Mouse (Mus musculus): ENCODE data around the gene Taf9b.
"Not testable (repeated sequence)": the region's sequence is repeated elsewhere in the genome, so short reads cannot be mapped to it uniquely, and the experiment has no call there.

Gene Taf9b

DNA sequence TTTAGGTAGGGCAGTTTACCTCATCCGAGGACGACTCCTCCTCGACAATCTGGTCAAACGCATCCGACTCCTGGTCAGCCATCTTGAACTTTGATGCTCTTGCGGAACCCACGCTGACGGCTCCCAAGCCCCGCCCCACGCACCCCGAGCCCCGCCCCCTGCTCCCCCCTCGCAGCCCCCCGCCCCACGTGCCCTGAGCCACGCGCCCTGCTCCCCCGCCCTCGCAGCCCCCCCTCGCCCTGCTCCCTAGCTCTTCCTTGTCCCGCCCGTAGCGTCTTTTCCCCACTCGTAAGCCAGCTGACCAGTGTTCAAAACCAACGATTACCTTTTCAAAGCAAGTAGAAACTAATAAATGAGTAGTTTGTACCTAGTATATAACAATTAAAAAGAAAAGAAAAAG lies at the start of gene Taf9b:
TSS of gene Taf9b (minus strand) at position 101 of the 400 bp plus-strand sequence.
- DNase-seq (ENCODE audit: low spot score): no peak

DNA sequence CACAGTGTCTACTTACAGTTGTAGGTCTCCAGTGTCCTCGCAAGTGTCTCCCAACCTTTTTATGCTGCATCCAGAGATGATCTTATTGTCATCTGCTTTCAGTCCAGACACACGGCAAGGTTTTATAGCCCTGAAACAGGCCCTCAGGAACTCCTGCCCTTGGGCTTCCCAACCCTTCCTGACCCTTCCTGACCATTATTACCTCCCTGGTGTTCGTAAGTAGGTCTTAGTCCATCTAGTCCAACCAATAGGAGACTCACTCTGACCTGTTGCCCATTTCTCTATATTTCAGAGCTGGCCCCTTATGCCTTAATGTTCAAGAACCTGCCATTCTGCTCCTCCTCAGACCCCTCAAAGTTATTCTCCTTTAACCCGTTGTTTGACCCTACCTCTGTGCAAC lies 34.3 kb upstream of the Taf9b start, which contains the start of gene Fnd3c2:
TSS of gene Fnd3c2 (minus strand) at position 101 of the 400 bp plus-strand sequence.
- no peak for DNase-seq (ENCODE audit: low spot score)

DNA sequence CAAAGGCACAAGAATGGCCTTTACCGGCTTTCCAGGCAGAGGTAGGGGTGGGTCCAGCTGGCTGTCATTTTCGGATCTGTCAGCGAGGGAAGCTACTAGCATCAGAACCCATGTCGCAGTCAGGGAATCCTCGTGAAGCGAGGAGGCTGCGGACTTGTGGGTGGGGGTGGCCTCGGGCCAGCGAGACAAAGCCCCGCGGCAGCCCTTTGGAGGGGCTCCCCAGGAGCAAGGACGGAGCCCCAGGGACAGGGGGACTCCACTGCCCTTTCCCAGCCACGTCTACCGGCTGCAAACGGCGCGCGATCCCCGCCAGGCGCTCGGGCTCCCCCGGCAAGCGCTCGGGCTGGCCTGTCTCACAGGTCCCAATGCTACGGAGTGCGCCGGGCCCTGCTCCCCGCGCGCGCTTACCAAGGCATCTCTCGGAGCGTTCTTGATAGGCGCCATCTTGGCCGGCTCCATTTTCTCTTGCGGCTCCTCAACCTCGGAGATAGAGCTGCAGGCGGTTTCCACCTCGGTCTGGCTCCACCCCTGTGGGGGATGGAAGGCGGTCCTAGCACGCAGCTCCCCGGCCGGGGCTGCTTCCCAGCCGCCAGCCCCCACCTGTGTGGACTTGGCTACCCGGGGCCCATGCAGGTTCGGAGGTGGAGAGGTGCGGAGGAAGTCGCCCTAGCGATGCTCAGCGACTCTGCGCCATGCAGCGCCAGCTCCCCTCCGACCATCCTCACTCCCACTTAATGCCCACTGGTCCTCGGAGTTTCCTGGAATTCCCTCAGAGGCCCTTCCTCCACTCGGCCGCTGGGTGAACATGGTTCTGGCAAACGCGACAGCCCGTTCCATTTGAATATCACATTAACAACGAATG lies 1.6 kb downstream of the Taf9b start:
- peak; percentile 69 for DNase-seq (ENCODE audit: low spot score)

GRCm38 (mm10) chrX:106209100-106209499 lies 11.9 kb downstream of the Taf9b start:
- no peak for DNase-seq (ENCODE audit: low spot score)

DNA sequence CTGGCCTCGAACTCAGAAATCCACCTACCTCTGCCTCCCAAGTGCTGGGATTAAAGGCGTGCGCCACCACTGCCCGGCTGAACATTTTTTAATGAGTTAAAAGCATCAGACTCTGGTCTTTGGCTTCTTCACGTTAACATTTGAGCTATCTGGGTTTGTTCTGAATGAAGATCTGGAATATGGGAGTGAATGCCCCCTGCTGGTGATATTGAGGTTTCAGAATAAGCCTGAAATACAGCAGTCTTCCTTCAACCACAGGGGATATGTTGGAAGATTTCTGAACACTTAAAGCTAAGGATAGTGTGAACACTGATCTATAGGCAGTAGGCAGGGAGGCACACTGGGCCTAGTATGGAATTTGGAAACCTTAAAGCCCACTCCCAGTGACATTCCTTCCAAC lies 22.1 kb downstream of the Taf9b start:
- no peak for DNase-seq (ENCODE audit: low spot score)

DNA sequence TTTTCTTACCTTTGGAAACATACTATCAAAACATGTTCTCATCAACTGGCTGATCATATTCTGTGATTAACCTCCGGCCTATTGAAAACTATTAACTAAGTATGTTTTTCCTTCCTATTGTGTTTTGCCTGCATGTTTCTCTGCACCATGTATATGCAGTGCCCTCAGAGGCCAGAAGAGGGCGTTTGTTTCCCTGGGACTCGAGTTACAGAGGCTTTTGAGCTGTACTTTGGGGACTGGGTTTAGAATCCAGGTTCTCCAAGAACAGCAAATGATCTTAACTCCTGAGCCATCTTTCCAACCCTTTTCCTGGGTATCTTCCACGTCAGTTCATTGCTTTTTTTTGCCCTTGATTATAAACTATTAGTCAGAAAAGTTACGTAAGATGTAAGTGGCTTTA lies 23.6 kb downstream of the Taf9b start:
- DNase-seq (ENCODE audit: low spot score): no peak

DNA sequence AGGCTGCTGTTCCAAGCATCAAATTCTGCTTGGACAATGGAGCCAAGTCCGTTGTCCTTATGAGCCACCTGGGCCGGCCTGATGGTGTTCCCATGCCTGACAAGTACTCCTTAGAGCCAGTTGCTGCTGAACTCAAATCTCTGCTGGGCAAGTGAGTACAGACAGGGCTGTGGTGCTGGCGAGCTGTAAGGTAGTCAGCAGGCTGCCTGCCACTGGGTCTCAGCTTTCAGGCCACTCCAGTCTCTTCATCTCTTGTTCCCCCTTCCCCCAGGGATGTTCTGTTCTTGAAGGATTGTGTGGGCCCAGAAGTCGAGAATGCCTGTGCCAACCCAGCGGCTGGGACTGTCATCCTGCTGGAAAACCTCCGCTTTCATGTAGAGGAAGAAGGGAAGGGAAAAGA lies 26.6 kb downstream of the Taf9b start:
- not testable (repeated sequence) for DNase-seq (ENCODE audit: low spot score)

- DNase-seq (ENCODE audit: low spot score): no peak
Measured at GRCm38 (mm10) chrX:106190091-106190490, 30.9 kb downstream of the Taf9b start.

GRCm38 (mm10) chrX:106189356-106189755 lies 31.6 kb downstream of the Taf9b start:
- DNase-seq (ENCODE audit: low spot score): no peak

- peak; percentile 61 for DNase-seq (ENCODE audit: low spot score)
Measured at GRCm38 (mm10) chrX:106187737-106188136, 33.2 kb downstream of the Taf9b start.

DNA sequence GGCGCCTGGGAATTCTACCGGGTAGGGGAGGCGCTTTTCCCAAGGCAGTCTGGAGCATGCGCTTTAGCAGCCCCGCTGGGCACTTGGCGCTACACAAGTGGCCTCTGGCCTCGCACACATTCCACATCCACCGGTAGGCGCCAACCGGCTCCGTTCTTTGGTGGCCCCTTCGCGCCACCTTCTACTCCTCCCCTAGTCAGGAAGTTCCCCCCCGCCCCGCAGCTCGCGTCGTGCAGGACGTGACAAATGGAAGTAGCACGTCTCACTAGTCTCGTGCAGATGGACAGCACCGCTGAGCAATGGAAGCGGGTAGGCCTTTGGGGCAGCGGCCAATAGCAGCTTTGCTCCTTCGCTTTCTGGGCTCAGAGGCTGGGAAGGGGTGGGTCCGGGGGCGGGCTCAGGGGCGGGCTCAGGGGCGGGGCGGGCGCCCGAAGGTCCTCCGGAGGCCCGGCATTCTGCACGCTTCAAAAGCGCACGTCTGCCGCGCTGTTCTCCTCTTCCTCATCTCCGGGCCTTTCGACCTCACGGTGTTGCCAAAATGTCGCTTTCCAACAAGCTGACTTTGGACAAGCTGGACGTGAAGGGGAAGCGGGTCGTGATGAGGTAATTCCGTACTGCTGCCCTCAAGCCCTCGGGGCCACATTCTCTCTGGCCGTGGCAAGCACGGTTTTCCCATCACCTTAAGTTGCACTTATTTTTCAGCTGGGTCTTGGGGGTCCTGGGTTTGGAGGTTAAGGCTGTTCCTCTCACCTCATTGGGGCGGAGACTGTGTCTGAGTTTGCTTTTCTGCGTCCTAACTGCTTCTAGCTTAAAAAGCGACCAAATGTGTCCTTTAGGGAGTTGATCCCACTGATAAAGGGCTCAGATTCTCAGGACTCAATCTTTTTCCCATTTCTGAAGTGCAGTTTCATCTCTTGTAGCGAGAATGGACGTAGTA lies 34.0 kb downstream of the Taf9b start, which contains the start of gene Pgk1:
TSS of gene Pgk1 (plus strand) at position 388 of the 937 bp plus-strand sequence.
- peak; percentile 95 for DNase-seq (ENCODE audit: low spot score)

DNA sequence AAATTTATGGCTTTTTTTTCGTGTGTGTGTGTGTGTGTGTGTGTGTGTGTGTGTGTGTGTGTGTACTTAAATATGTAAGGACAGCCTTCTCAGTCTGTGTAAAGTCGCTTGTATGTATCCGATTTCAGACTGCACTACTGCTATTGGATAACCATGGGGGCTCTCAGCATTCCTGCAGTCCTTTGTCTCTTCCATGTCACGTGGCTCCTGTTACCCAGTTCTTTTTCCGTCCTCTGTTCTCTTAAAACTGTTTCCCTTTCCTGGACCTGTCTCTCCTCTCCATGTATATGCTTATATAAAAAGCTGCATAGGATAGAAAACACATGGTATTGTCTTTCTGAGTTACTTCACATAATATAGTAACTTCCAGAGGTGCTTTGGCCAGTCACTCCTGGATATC lies 35.3 kb downstream of the Taf9b start:
- no peak for DNase-seq (ENCODE audit: low spot score)

DNA sequence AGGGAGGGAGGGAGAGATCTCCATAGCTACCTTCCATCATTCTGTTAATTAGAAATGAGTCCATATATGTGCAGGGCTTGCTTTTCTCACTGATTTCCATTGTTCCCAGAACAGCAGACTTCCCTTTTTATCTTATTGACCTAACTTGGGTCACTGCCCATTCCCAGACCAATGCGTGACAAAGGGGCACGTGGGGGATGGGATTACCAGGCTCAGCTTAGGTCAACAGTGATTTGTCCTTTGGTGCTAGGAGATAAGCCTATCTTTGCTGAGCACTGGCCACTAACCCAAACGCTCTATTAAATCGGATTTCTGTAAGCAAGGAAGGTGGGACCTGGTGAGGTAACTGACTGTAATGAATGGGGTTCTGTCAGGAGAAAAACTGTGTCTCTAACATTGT lies 36.7 kb downstream of the Taf9b start:
- peak; percentile 22 for DNase-seq (ENCODE audit: low spot score)

DNA sequence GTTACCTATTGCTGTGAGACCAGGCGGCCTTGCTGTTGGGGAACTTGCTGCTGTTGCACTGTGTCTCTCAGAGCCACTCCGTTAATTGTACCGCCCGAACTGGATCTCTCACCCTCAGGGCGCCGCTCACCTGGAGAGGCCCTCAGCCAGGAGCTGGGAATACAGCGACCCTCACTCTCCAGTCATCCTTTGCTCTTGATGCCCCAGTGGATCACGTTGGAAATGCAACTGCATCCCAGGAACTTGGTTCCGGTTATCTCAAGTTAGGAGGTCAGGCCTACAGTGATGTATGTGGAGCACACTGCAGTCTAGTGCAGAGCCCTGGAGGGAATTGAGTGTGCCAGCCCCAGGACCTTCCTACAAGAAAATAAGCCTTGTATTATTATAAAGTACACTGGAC lies 44.6 kb downstream of the Taf9b start:
- DNase-seq (ENCODE audit: low spot score): no peak

- no peak for DNase-seq (ENCODE audit: low spot score)
Measured at GRCm38 (mm10) chrX:106171853-106172154, 49.2 kb downstream of the Taf9b start.

DNA sequence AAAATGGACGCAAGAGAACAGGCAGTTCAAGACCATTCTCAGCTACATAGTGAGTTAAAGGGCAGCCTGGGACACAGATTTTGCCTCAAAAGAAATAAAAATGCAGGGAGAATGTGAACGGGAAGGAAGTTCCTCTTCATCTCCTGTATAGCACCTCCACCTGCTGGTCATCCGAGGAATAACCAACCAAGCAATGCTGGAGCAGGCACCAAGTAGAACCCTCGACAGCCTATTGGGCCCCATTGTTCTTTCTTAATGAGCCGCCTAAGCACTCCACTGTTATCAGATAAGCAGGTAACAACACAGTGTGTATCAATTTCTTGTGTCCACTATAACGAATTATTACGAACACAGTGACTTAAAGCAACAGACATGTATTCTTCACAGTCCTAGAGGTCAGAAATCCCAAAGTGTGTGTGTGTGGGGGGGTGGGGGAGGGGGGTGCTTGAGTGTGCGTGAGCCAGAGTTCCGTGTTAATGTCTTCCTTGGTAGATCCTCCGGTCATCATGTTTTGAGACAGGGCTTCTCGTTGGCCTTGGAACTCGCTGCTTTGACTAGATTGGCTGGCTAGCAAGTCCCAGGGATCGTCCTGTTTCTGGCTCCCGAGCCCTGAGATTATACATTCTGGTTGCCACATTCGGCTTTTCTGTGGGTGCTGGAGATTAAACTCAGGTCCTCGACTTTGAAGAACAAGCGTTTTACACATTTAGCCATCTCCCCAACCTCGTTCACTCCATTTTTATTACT lies 49.7 kb downstream of the Taf9b start:
- DNase-seq (ENCODE audit: low spot score): peak; percentile 65

- DNase-seq (ENCODE audit: low spot score): peak; percentile 24
Measured at GRCm38 (mm10) chrX:106165089-106165488, 55.9 kb downstream of the Taf9b start.

DNA sequence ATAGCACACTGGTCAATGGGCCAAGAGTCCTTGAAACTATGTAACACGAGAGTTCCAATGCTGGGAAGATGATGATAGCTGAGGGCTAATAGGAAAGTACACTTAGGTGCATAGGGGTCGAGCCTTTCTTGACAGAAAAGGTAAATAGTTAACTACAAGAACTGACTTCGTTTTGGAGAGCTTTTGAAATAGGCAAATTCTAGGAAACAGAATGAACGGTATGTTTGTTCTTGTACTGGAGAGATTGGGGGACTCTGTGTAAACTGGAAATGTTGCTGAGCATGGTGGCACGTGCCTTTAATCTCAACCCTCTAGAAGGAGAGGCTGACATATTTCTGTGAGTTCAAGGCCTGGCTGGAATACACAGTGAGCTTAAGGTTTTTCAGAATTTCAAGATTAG lies 56.4 kb downstream of the Taf9b start:
- DNase-seq (ENCODE audit: low spot score): peak; percentile 58

GRCm38 (mm10) chrX:106163995-106164394 lies 57.0 kb downstream of the Taf9b start:
- DNase-seq (ENCODE audit: low spot score): peak; percentile 55
